Mouse (Mus musculus): ENCODE data around the gene Lrrk1.
A peak's percentile ranks its signal among the peaks of the same experiment; 100 is the strongest.

Gene Lrrk1

GRCm38 (mm10) chr7:66339625-66340024 is 48.5 kb downstream of the Lrrk1 start:
- ATAC-seq (ENCODE audit: low TSS enrichment) = no peak

- ATAC-seq (ENCODE audit: low TSS enrichment) = no peak
These were observed 51.2 kb downstream of the Lrrk1 start for GRCm38 (mm10) chr7:66336955-66337354.

- no peak for ATAC-seq (ENCODE audit: low TSS enrichment)
These were observed 54.1 kb downstream of the Lrrk1 start for GRCm38 (mm10) chr7:66333906-66334500.

- ATAC-seq (ENCODE audit: low TSS enrichment) = no peak
These were observed 55.8 kb downstream of the Lrrk1 start for GRCm38 (mm10) chr7:66332340-66332739.

GRCm38 (mm10) chr7:66330610-66331009 is 57.5 kb downstream of the Lrrk1 start:
- no peak for ATAC-seq (ENCODE audit: low TSS enrichment)

GRCm38 (mm10) chr7:66327516-66327915 is 60.6 kb downstream of the Lrrk1 start:
- no peak for ATAC-seq (ENCODE audit: low TSS enrichment)

GRCm38 (mm10) chr7:66325419-66326053 is 62.6 kb downstream of the Lrrk1 start:
- ATAC-seq (ENCODE audit: low TSS enrichment) = no peak

GRCm38 (mm10) chr7:66323252-66324015 is 64.7 kb downstream of the Lrrk1 start:
- ATAC-seq (ENCODE audit: low TSS enrichment) = no peak

GRCm38 (mm10) chr7:66320996-66321395 is 67.2 kb downstream of the Lrrk1 start:
- no peak for ATAC-seq (ENCODE audit: low TSS enrichment)

GRCm38 (mm10) chr7:66318147-66318546 is 70.0 kb downstream of the Lrrk1 start:
- no peak for ATAC-seq (ENCODE audit: low TSS enrichment)

GRCm38 (mm10) chr7:66310670-66311656 is 77.2 kb downstream of the Lrrk1 start:
- no peak for ATAC-seq (ENCODE audit: low TSS enrichment)

GRCm38 (mm10) chr7:66309950-66310669 is 78.0 kb downstream of the Lrrk1 start:
- peak; percentile 83 for ATAC-seq (ENCODE audit: low TSS enrichment)

GRCm38 (mm10) chr7:66309240-66309949 is 78.8 kb downstream of the Lrrk1 start:
- no peak for ATAC-seq (ENCODE audit: low TSS enrichment)

GRCm38 (mm10) chr7:66308581-66309239 is 79.4 kb downstream of the Lrrk1 start:
- no peak for ATAC-seq (ENCODE audit: low TSS enrichment)

GRCm38 (mm10) chr7:66307791-66308190 is 80.4 kb downstream of the Lrrk1 start:
- ATAC-seq (ENCODE audit: low TSS enrichment) = no peak

- no peak for ATAC-seq (ENCODE audit: low TSS enrichment)
These were observed 82.4 kb downstream of the Lrrk1 start for GRCm38 (mm10) chr7:66305714-66306198.

- ATAC-seq (ENCODE audit: low TSS enrichment) = no peak
These were observed 83.0 kb downstream of the Lrrk1 start for GRCm38 (mm10) chr7:66304993-66305713.

GRCm38 (mm10) chr7:66303922-66304660 is 84.1 kb downstream of the Lrrk1 start:
- no peak for ATAC-seq (ENCODE audit: low TSS enrichment)

All from frontal cortex, adult (tissue).